Mouse (Mus musculus) kidney, adult 2 months (tissue): ENCODE data around the gene Nit1.

Experiments used
- CTCF ChIP-seq: fragments of 200-500 bp; conservative IDR thresholded peaks from 2 replicates; pipeline ENCODE4 v1.5.1; 2011; ENCODE audit warnings: low read depth, mild to moderate bottlenecking, control low read depth, low read length, moderate library complexity, mixed read lengths; ENCODE audit not compliant: insufficient read depth, insufficient read length
- POLR2A ChIP-seq: fragments of 200-500 bp; IDR thresholded peaks from one replicate; pipeline ENCODE4 v1.6.1; 2011; ENCODE audit warnings: low read depth, low read length, control low read depth

DNA sequence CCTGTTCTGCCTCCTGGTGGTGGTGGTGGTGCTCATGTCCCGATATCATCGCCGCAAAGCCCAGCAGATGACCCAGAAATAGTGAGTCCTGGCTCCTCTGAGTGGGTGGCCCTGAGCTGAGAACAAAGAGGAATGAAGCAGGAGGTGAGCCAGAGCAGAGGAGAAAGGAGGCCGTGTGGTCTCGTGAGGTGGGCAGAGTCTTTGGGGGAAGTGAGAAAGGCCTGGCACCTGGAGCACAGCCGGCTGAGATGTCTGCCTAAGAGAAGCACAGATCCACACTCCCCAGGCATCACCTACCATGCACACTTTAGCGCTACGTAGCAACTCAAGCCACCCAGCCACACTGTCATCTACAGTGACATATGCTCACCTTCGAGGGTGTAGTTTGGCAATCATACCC is 39.7 kb upstream of the Nit1 start:
- TF ChIP-seq CTCF: 0 out of 2 replicates have a peak, but pooled peaks have one; percentile 11
- TF ChIP-seq POLR2A: no peak
